Mouse (Mus musculus) lung, postnatal 0 days (tissue): Measurements from ENCODE around the gene Pelo.

Experiments used
- CTCF ChIP-seq: IDR thresholded peaks from 2 replicates; pipeline ENCODE4 v1.5.1; 2016; ENCODE audit warnings: antibody characterized with exemption, mild to moderate bottlenecking
- EP300 ChIP-seq: IDR thresholded peaks from 2 replicates; pipeline ENCODE4 v1.6.1; 2016; ENCODE audit warnings: antibody characterized with exemption, mild to moderate bottlenecking, control low read depth

DNA sequence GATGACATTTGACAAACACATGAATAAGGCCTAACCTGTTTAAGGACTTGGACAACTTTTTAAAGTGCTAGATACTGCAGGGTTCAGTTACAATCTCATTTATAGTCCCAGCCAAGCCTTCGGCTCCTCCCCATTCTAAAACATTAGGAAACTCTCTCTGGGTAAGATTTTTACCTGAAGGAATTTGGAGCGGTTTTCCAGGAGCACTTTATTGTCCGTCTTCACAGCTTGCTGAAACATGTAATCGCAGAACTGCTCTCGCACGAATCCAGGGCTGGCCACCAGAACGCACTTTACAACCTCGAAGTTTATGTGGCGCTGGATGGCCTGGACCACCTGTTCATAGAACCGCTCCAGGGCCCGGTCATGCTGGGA is 979 bp downstream of the Pelo start:
- TF ChIP-seq EP300, result no peak
- TF ChIP-seq CTCF, result no peak
